Mouse (Mus musculus) spleen, adult 2 months (tissue): ENCODE measurements around the gene Mocs1.

Experiments used
- CTCF ChIP-seq: fragments of 200-500 bp; IDR thresholded peaks from 2 replicates; pipeline ENCODE4 v1.5.1; 2011; ENCODE audit warnings: mild to moderate bottlenecking, inconsistent platforms; ENCODE audit not compliant: insufficient read depth, insufficient read length, insufficient replicate concordance; ENCODE audit errors: extremely low read depth
- POLR2A ChIP-seq: fragments of 200-500 bp; IDR thresholded peaks from 2 replicates; pipeline ENCODE4 v1.6.1; 2011; ENCODE audit warnings: low read depth, low read length, inconsistent platforms

DNA sequence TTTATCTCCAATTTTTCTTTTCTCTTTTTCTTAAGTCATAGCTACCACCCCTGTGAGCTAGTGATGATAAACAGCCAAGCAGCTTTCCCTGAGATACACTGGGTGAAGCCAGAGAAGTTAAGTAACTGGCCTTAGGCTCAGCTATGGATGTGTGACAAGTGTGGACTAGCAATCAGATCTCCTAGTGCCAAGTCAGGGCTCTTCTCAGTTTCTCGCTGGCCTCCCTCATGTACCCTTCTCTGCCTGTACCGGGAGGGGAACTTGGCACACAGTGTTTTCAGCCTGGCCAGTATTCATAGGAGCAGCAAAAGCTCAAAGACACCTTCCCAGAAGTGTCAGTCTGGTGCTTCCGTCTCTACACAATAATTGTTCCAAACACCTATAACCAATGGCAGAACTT, 4.3 kb upstream of the Mocs1 start:
- TF ChIP-seq CTCF (no peak), POLR2A (no peak)
